Mouse (Mus musculus) lung, adult 2 months (tissue): ENCODE measurements around the gene Gm1604a.
"Not testable (repeated sequence)": the region's sequence is repeated elsewhere in the genome, so short reads cannot be mapped to it uniquely, and the experiment has no call there.

Experiments used
- CTCF ChIP-seq: fragments of 200-500 bp; IDR thresholded peaks from 2 replicates; pipeline ENCODE4 v1.5.1; 2011; ENCODE audit warnings: mild to moderate bottlenecking, low read length, control low read depth; ENCODE audit not compliant: insufficient read depth
- POLR2A ChIP-seq: fragments of 200-500 bp; IDR thresholded peaks from 2 replicates; pipeline ENCODE4 v1.6.1; 2011; ENCODE audit warnings: low read depth, mild to moderate bottlenecking, control low read depth, low read length, borderline replicate concordance; ENCODE audit errors: extremely low read depth

DNA sequence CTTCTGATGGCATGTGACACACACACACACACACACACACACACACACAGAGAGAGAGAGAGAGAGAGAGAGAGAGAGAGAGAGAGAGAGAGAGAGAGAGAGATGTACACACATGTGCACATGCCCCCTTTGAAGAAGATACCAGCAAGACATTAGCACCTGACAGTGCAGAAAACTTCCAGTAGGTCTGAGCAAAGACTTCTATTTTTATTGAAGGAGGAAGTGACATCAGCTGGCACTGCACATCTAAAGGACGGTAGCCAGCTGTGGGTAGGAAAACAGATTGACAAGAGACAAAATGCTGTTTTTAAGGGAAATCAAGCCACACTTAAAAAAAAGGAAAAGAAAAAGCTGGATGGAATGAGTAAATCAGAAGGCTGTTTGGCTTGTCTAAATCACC is 11.2 kb upstream of the Gm1604a start:
- not testable (repeated sequence) for TF ChIP-seq CTCF, POLR2A
